Mouse (Mus musculus) hindbrain, embryonic 14.5 days (tissue): Measurements from ENCODE around the gene Sephs1. TPM values are rescaled to one million over a fixed set of nuclear protein-coding genes. Genes with fewer than 3 reads are reported as not detected.
A peak's percentile ranks its signal among the peaks of the same experiment; 100 is the strongest.

Source experiments
- ATAC-seq: fragments of 200-750 bp; cut with Nextera tagmentation; 2 replicates; pipeline ENCODE4 v1.8.0; 2017; ENCODE audit warnings: moderate number of reproducible peaks, mild to moderate bottlenecking, moderate TSS enrichment, moderate library complexity; ENCODE audit not compliant: low FRiP score
- DNase-seq: peaks from one replicate; pipeline ENCODE4 v3.0.0-alpha.2; 2015; ENCODE audit warnings: low spot score
- H3K27ac ChIP-seq: fragments of 300-500 bp; sonication (generic); 2 replicates; pipeline ENCODE4 v1.5.1; 2014; ENCODE audit warnings: mild to moderate bottlenecking, moderate library complexity
- H3K27me3 ChIP-seq: fragments of 300-500 bp; sonication (generic); 2 replicates; pipeline ENCODE4 v1.6.1; 2014; ENCODE audit warnings: mild to moderate bottlenecking, low read length, mixed read lengths; ENCODE audit not compliant: control insufficient read depth, insufficient read depth
- H3K36me3 ChIP-seq: fragments of 300-500 bp; sonication (generic); replicated peaks from 2 replicates; pipeline ENCODE4 v1.6.1; 2014; ENCODE audit not compliant: control insufficient read depth, insufficient read depth
- H3K4me1 ChIP-seq: fragments of 300-500 bp; sonication (generic); replicated peaks from 2 replicates; pipeline ENCODE4 v1.6.1; 2014; ENCODE audit warnings: antibody characterized with exemption, low read length, mixed read lengths; ENCODE audit not compliant: control insufficient read depth, insufficient read depth
- H3K4me2 ChIP-seq: fragments of 300-500 bp; sonication (generic); replicated peaks from 2 replicates; pipeline ENCODE4 v1.6.1; 2014; ENCODE audit warnings: mild to moderate bottlenecking, moderate library complexity
- H3K4me3 ChIP-seq: fragments of 300-500 bp; sonication (generic); replicated peaks from 2 replicates; pipeline ENCODE4 v1.5.1; 2014; ENCODE audit warnings: mild to moderate bottlenecking, low read length
- H3K9ac ChIP-seq: fragments of 300-500 bp; sonication (generic); 2 replicates; pipeline ENCODE4 v1.6.1; 2014
- H3K9me3 ChIP-seq: fragments of 300-500 bp; sonication (generic); 2 replicates; pipeline ENCODE4 v1.6.1; 2016; ENCODE audit warnings: low read length; ENCODE audit not compliant: control insufficient read depth
- WGBS: fragments of 180-500 bp; shearing (Covaris S2); extraction: QIAGEN DNeasy Blood & Tissue Kit; methylation state at CpG from one replicate; pipeline ENCODE4 v1.1.7; 2014; 5-methylcytosine and 5-hydroxymethylcytosine counted together
- polyA plus RNA-seq: library from polyadenylated mRNA; unstranded; fragments of >200 nt; fragmentation: Nextera tagmentation; extraction: Ambion mirVana; gene quantifications from 2 replicates; pipeline ENCODE4 v1.2.1, GENCODE M21; 2014

Gene Sephs1
- 63.2 and 75.5 TPM in 2 replicates for polyA plus RNA-seq

- H3K9ac ChIP-seq, result peak within 1 kb of the TSS; percentile 100
- H3K27ac ChIP-seq, result peak within 1 kb of the TSS; percentile 100
- peak within 1 kb of the TSS; percentile 85 for H3K4me2 ChIP-seq
- ATAC-seq, result peak; percentile 84
- peak within 1 kb of the TSS; percentile 86 for H3K4me3 ChIP-seq
- H3K4me1 ChIP-seq, result peaks cover 22% of the 10 kb centered on the region
- H3K27me3 ChIP-seq, result no peaks in the 10 kb centered on the region
- DNase-seq, result peak; percentile 84
- H3K9me3 ChIP-seq, result no peaks in the 10 kb centered on the region
- peaks cover 14% of the 10 kb centered on the region for H3K36me3 ChIP-seq
- 2% methylated on average over 79 of the region's 115 CpGs for WGBS
These were observed at the start of gene Sephs1 for GRCm38 (mm10) chr2:4881350-4882248. TSS of gene Sephs1 (plus strand) at chr2:4881564.

DNA sequence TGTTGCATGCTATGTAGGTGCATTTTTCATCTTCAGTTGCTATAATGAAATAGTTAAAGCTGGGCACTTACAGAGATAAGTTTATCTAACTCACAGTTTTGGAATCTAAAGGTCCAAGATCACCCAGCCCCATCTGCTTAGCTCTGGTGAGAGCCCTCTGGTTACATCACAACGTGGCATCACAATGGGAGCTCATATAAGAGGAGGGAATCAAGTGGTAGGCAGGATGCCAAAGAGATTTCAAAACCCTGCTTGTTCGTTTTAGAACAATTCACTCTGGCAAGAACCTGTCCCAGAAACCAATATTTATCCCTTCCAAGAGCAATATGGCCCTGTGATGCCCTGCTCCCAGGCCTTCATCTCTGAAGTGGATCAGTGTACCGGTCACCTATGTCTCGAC lies 49.2 kb upstream of the Sephs1 start:
- no peak overlapping the region for H3K4me3 ChIP-seq
- no peak for ATAC-seq
- H3K9ac ChIP-seq, result no peak overlapping the region

GRCm38 (mm10) chr2:4849449-4849848 lies 31.9 kb upstream of the Sephs1 start:
- no peak overlapping the region for H3K4me3 ChIP-seq
- no peak overlapping the region for H3K4me2 ChIP-seq
- WGBS, result 86% methylated on average over 2 of the region's 2 CpGs
- H3K9me3 ChIP-seq, result no peaks in the 10 kb centered on the region
- no peak for DNase-seq
- no peaks in the 10 kb centered on the region for H3K36me3 ChIP-seq
- H3K27ac ChIP-seq, result no peak overlapping the region
- ATAC-seq, result no peak
- H3K4me1 ChIP-seq, result no peaks in the 10 kb centered on the region
- no peaks in the 10 kb centered on the region for H3K27me3 ChIP-seq
- no peak overlapping the region for H3K9ac ChIP-seq

More for the DNA sequence above, 49.2 kb upstream of the Sephs1 start:
- Histone ChIP-seq H3K4me1 (no peaks in the 10 kb centered on the region), H3K27ac (no peak overlapping the region), H3K27me3 (no peaks in the 10 kb centered on the region), H3K4me2 (no peak overlapping the region), H3K9me3 (no peaks in the 10 kb centered on the region), H3K36me3 (no peaks in the 10 kb centered on the region)
- WGBS, result 81% methylated on average over 4 of the region's 4 CpGs
- no peak for DNase-seq

DNA sequence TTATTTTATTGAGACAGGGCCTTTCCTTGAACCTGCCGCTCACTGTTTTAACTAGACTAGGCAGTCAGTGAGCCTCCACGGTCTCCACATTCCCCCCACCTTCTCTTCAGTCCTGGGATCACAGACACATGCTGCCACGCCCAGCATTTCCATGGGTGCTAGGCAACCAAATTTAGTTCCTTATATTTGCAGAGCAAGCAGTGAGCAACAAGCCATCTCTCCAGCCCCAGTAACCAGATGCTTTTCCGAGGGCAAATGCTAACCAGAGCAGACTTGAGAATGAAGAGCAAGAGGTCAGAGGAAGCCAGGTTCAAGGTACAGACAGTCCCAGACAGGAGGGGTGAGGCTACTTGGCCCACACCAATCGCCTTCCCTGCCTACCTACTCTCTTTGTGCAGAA lies 24.2 kb upstream of the Sephs1 start:
- no peak for ATAC-seq
- Histone ChIP-seq H3K4me2 (no peak overlapping the region), H3K36me3 (no peaks in the 10 kb centered on the region), H3K9ac (no peak overlapping the region), H3K4me3 (no peak overlapping the region), H3K27me3 (no peaks in the 10 kb centered on the region), H3K9me3 (no peaks in the 10 kb centered on the region), H3K4me1 (no peaks in the 10 kb centered on the region), H3K27ac (no peak overlapping the region)
- no peak for DNase-seq
- WGBS, result 72% methylated on average over 5 of the region's 5 CpGs

DNA sequence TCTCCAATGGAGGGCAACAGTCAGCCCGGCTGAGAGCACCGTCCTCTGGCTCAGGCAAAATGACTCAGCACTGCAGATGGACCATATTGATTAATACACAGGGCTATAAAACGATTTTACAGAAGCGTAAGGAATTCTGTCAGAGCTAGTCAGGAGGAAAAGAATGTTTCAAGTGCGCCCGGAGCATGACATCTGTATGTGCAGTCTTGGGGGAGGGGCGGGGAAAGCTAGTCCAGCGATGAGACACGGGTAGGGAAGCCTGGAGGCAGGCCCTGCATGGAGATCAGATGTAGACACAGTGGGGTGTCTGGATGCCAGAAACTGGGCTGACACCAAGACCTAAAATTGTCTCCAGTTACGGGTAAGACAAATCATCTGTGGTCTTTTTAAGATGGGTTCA lies 23.2 kb upstream of the Sephs1 start:
- Histone ChIP-seq H3K4me1 (no peaks in the 10 kb centered on the region), H3K9me3 (no peaks in the 10 kb centered on the region), H3K9ac (no peak overlapping the region), H3K27me3 (no peaks in the 10 kb centered on the region), H3K36me3 (no peaks in the 10 kb centered on the region), H3K4me2 (no peak overlapping the region), H3K27ac (no peak overlapping the region), H3K4me3 (no peak overlapping the region)
- 71% methylated on average over 10 of the region's 10 CpGs for WGBS
- no peak for DNase-seq
- no peak for ATAC-seq

DNA sequence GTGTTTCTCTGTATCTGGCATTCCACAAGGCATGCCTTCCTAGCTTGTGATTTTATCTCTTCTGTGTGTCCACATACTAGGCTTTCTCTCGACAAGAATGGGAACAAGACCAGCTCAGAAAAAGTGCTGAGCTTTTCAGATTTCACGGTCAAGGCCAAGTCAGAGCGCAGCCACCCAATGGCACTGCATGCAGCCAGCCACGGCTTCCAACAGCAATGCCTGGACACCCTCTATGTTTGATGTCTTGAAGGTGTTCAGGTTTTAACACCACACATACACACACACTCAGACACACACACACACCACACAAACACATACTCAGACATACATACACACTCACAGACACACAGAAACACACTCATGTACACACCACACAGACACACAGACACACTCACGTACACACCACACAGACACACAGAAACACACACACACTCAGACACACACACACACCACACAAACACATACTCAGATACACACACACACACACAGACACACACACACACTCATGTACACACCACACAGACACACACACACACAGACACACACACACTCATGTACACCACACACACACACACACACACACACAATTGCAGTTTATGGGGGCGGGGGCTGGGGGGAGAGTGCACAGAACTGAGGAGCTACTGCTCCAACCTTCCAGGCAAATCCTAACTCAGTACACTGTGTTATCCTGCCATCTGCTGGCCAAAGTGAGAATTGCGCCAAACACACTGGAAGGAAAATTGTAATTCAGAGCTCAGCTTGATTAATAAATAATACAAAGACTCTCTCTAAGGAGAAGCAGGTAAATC lies 17.2 kb upstream of the Sephs1 start:
- no peak overlapping the region for H3K27ac ChIP-seq
- no peak overlapping the region for H3K9ac ChIP-seq
- no peaks in the 10 kb centered on the region for H3K27me3 ChIP-seq
- H3K4me3 ChIP-seq, result no peak overlapping the region
- no peaks in the 10 kb centered on the region for H3K4me1 ChIP-seq
- DNase-seq (peak; percentile 96), ATAC-seq (peak; percentile 80)
- no peaks in the 10 kb centered on the region for H3K9me3 ChIP-seq
- H3K36me3 ChIP-seq, result no peaks in the 10 kb centered on the region
- WGBS, result 44% methylated on average over 7 of the region's 7 CpGs
- no peak overlapping the region for H3K4me2 ChIP-seq

DNA sequence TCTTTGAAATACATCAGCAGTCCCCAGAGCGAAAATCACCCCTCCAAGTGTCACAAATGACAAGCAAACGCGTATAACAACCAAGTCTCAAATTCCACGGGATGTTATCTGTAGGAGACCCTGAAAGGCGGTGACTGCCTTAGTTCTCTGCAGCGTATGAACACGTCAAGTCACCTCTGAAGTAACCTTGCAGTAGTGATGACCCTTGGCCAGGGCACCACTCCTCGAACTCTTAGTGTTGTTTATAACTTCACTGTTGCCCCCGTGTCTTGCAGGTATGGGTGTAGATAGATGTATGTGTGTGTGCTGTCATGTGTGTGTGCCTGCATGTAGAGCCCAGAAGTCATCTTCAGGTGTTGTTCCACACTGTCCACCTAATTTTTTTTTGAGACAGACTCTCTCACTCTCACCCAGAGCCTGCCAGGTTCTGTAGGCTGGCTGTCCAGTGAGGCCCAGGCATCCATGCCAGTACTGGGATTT lies 16.5 kb upstream of the Sephs1 start:
- ATAC-seq (0 out of 2 replicates have a peak, but pooled peaks have one; percentile 14), DNase-seq (no peak)
- no peak overlapping the region for H3K4me2 ChIP-seq
- no peaks in the 10 kb centered on the region for H3K4me1 ChIP-seq
- no peaks in the 10 kb centered on the region for H3K27me3 ChIP-seq
- no peak overlapping the region for H3K4me3 ChIP-seq
- H3K9ac ChIP-seq, result peak overlapping the region; percentile 21; the same call in 1 of the 2 replicates
- H3K27ac ChIP-seq, result no peak overlapping the region
- H3K36me3 ChIP-seq, result no peaks in the 10 kb centered on the region
- WGBS, result 52% methylated on average over 9 of the region's 9 CpGs
- no peaks in the 10 kb centered on the region for H3K9me3 ChIP-seq

GRCm38 (mm10) chr2:4868028-4868725 lies 13.2 kb upstream of the Sephs1 start:
- DNase-seq (no peak), ATAC-seq (no peak)
- H3K4me2 ChIP-seq, result no peak overlapping the region
- H3K4me1 ChIP-seq, result no peaks in the 10 kb centered on the region
- H3K36me3 ChIP-seq, result no peaks in the 10 kb centered on the region
- H3K4me3 ChIP-seq, result no peak overlapping the region
- H3K27ac ChIP-seq, result no peak overlapping the region
- no peaks in the 10 kb centered on the region for H3K27me3 ChIP-seq
- H3K9ac ChIP-seq, result no peak overlapping the region
- H3K9me3 ChIP-seq, result no peaks in the 10 kb centered on the region
- 86% methylated on average over 12 of the region's 12 CpGs for WGBS

- Histone ChIP-seq H3K9me3 (no peaks in the 10 kb centered on the region), H3K4me2 (no peak overlapping the region), H3K36me3 (no peaks in the 10 kb centered on the region), H3K4me1 (no peaks in the 10 kb centered on the region), H3K4me3 (no peak overlapping the region), H3K9ac (no peak overlapping the region), H3K27me3 (no peaks in the 10 kb centered on the region), H3K27ac (no peak overlapping the region)
- no peak for DNase-seq
- no peak for ATAC-seq
- 83% methylated on average over 9 of the region's 9 CpGs for WGBS
These were observed 8.6 kb upstream of the Sephs1 start for GRCm38 (mm10) chr2:4872740-4873139.
